Mouse (Mus musculus) ovary, postnatal 10 days (tissue): Measurements from ENCODE around the gene Pmfbp1.

Experiments
- DNase-seq: peaks from one replicate; pipeline ENCODE4 v3.0.0; 2022; ENCODE audit warnings: low spot score

Pmfbp1 gene

DNA sequence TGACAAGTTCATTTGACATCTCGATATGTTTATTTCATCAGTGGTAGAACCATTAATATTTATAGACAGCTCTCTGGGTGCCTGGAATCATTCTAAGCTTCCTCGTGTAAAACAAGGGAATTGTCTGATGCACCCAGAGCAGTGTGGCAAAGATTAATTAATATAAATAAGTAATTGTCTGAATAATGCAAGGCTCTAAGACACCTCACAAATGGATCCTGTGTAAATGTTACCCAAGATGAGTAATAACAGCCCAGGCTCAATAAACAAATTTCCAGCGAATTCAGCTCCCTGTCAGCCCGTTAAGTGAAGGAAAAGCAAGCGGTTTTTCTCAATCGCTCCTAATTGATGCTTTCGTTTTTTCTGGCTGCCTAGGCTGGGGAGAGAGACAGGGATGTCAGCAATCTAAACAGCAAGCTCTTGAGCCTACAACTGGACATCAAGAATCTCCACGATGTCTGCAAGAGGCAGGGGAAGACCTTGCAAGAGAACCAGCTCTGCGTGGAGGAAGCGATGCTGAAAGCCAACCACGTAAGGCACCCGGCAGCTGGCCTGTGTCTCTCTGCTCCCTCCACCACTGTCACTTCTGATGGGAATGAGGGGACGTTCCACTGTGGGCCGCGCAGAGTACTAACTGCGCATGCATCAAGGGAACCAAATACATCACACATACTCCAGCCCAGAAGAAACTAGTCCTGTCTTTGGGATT is 5.3 kb downstream of the Pmfbp1 start:
- no peak for DNase-seq

DNA sequence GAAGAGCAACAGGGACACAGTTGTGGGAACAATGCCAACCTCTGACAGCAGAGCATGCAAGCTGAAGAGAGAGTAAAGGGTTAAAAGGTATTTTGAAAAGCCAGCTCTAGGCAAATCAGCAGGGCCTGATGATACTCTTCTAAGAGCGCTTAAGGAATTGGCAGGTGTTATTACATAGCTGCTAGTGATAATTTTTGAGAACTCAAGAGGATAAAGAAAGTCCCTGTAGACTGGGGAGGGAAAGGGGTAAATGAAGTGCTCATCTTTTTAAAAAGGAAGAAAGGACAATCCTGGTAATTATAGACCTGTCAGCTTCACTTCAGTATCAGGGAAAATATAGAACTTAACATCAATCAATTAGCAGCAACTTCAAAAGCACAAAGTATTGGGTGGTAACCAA is 9.7 kb downstream of the Pmfbp1 start:
- DNase-seq = no peak

DNA sequence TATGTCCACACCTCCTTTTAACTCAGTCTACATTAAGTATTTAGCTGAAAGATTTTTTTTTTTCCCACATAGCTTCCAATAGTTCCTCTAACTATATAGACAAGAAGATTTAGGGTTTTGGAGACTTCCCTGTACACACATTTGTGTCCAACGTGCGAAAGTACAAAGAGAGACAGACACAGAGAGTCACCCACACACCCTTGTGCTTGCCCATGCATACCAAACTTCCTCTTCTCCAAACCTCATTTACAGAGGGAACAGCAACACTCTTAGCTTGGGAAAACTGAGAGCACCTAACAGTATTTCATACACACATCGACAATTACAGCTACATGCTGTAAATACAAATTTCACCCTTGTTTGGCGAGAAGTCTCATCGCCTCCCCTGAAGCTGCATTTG is 11.7 kb downstream of the Pmfbp1 start:
- no peak for DNase-seq

DNA sequence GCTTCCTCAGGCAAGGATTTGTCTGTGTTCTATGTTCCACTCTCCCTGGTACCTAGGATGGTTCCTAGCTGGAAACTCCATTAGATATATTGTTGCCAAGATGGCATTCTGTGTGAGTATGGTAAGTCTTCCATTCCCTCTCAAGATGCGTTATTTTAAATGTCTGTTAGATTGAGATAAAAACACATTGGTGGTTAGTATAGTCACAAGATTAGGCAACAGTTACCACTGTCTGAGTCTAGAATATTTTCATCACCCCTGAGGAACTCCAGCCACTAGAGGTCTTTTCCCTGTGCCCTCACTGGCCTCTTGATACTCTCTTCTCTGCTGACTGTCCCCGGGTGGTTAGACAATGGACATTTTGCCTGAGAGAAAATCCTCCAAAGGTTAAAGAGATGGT is 30.2 kb downstream of the Pmfbp1 start:
- no peak for DNase-seq

DNA sequence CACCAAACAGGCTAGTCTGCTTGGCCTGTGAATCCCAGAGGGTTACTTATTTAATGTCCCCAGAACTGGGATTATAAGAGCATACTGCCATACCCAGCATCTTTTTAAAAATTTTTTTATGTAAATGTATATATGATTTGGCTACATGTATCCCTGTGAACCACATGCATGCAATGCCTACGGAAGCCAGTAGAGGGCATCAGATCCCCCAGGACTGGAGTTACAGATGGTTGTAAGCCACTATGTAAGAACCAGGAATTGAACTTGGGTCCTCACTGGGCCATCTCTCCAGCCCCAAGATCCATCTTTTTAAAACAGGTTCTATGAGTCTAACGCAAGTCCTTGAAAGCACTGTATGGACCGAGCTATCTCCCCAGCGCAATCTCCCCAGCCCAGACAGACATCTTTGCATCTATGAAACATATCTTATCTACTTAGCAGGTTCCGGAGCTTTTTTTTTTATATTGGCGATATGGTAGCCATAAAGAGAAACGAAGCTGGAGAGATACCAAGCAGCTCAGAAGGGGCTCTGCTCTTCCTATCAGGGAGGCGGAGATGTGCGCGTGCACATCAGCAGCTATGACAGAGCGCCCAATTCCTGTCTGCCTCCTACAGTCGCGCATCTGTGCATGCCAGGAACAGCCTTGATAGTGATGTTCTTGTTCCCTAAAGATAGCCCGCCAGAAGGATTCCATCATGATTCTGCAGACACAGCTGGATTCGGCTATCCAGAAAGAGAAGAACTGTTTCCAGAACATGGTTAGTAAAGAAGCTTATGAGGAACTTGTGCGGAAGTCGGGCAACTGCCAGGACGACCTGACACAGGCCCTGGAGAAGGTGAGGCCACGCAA is 41.5 kb downstream of the Pmfbp1 start:
- DNase-seq = no peak

DNA sequence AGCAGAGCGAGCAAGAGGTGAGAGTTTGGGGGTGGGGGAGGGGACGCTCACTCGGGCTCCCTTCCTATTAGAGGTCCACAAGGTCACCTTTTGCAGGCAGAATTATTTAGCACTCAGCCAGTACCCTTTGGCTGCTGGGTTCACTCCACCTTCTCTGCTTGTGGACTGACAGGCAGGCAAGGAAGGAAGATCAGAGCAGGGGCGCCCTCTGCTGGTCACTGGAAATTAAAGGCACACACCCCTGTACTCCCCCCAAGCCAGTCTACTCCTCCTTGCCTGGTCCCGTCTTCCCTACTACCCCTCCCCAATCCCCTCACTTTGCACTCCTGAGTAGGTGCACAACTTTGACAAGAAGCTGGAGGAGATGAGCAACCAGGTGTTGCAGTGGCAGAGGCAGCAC is 42.9 kb downstream of the Pmfbp1 start:
- DNase-seq = peak; percentile 60

DNA sequence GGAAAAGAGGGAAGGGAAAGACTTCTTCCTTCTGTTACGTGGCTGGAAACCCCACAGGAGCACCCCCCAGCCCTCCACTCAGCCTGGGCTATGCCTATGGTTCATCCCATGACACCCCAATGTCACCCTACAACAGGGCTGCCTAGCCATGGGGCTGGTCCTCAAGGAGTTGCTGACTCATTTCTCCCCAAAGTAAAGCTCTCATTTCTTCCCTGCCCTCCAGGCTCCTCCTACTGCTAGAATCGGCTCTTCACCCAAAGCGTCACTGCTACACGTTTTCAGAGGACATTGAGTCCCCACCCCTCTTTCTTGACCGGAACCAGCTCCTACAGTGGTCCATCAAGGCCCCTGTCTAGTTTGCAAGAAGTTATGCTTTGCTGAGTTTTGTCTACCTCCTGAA is 48.3 kb downstream of the Pmfbp1 start:
- no peak for DNase-seq

DNA sequence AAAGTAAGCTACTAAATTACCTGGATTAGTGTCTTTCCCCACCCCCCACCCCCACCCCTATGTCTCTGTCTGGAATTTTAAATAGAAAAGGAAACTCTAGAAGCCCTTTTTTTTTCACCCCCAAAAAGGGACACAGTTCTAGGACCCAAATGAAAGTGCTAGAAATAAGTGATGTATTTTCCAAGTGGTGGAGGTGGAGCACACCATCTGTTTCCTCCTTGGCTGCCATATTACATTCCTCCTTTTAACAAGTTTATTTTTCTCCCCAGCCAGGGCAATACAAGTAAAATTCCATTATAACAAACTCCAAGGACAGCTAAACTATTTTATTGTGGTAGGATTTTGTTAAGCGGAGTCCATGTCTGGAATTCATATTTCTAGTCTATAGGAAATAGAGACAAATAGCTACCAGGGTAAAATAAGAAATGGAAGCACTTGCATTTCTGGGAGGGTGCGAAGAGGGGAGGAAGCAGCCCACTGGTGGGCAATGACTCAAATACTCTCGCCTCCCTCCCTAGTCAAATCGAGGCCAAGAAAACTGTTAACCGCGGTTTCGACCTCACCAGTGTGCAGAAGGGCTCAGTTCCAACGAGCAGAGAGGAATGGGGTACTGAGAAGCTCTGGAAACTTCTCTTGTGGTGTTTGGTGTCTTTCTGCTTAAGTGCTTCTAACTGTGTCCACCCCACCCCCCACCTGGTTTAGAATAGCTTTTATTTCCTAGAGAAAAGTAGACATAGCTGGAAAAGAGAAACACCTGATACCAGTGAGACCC is 49.1 kb downstream of the Pmfbp1 start:
- DNase-seq = no peak

DNA sequence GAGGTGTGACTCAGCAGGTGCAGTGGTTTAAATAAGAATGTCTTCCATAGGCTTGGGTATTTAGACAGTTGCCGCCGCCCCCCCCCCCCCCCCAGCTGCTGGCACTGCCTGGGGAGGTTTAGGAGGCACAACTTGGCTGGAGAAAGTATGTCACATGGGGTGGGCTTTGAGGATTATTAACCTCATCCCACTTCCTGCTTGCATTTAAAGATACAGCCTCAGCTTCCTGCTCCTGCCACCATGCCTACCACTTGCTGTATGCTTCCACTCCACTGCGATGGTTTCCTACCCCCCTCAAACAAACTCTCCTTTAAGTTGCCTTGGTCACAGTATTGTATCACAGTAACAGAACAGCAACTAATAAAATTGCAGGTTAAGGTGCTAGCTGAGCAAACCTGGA is 50.2 kb downstream of the Pmfbp1 start:
- no peak for DNase-seq

DNA sequence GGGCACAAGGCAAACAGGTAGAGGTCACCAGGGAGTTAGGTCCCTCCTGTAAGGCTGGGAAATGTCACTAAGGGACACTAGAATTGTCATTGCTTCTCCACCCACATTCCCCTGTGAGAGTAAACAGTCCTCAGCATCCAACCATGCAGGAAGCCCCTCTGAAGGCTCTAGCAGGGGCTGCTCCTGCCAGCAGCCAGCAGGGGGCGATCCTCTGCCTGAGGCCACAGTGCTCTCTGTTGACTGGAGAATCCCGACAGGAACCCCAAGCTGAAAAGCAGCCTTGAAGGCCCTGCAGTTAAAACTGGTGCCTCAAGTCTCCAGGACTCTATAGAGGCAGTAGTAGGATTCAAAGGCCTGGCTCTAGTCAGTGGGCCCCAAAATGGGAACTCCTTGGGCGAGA is 57.8 kb downstream of the Pmfbp1 start:
- no peak for DNase-seq

DNA sequence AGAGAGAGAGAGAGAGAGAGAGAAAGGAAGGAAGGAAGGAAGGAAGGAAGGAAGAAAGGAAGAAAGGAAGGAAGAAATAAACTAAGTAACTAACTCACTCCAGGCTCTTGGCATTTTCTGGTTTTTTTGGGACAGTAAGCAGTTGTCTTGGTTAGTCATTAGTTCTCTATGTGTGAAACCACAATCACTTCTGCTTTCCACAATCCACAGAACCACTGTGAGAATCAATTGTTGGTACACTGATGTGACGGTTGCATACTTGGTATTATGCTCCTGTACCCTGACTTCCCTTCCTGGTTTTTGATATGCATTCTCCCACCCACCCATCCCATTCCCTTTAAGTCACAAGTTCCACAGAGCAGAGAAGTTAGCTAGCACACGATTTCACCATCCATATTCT is 70.1 kb downstream of the Pmfbp1 start:
- no peak for DNase-seq

DNA sequence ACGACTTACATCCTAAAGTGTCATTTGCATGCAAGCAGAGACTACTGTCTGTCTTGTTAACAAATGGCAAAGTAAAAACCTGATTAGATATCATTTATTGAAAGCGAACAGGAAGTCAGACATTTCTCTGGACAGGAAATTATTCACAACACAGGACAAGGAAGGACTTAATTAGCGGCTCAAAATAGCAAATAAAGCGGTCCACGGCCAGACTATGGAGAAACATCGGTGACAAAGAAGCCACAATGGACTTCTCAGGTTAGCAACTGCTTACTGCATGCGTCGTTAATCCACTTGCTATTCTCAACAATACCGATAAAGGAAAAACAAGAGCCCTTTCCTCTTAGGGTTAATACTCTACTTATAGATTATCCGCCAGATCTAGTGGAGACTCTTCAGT is 70.9 kb downstream of the Pmfbp1 start:
- no peak for DNase-seq

DNA sequence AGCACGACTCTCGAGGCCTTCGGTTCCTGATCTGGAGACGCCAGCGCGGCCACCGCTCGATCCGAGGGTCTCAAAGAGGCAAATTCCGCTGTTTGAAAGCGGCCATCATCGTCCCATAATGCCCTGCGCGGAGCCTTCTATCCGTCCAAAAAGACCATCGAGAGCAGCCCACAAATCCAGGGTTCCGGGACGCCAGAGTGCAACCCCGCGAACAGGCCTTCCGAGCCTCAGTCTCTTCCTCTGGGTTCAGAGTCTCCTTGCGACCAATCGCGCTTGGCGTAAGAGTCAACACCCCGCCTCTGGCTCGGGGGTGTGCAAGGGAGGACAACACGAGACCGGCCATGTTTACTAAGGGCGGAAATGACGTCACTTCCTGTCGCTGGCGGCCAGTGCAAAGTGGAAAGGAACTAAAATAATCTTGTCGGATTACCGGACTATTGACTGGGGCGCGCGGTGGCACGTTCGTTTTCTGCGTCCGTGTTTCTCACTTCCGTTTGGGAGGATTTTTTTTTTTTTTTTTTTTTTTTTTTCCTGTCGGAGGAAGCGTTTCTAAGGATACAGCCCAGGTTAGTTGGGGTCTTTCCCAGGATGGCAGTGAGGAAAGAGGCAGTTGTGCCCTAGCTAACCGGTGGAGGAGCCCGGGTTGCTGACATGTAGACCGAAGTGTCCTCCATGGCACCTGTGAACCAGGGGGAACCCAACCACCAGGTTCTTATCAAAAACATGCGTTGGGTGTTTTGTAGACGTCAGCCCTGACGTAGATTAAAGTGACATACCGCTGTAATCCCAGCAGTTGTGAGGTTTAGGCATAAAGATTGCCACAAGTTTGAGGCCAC is 71.9 kb downstream of the Pmfbp1 start, which contains the start of the genes Dhx38 and Txnl4b:
Gene Dhx38 (minus strand): TSS at position 364 of the 836 bp plus-strand sequence.
Gene Txnl4b (plus strand): TSS at position 395 of the 836 bp plus-strand sequence.
- DNase-seq = peak; percentile 93

DNA sequence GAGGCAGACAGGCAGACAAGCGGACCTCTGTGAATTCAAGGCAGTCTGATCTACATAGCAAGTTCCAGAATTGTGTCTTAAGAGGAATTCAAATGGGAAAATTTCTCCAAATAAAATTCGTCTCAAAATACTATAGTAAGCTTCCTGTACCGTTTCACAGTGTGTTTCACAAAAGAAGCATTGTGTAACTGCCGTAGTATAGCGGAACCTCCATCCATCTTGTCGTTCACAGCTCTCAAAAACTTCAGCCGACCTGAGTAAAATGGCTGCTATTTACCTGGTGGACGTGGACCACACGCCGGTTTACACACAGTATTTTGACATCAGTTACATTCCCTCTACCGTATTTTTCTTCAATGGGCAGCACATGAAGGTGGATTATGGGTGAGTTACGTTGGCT is 77.3 kb downstream of the Pmfbp1 start:
- no peak for DNase-seq

DNA sequence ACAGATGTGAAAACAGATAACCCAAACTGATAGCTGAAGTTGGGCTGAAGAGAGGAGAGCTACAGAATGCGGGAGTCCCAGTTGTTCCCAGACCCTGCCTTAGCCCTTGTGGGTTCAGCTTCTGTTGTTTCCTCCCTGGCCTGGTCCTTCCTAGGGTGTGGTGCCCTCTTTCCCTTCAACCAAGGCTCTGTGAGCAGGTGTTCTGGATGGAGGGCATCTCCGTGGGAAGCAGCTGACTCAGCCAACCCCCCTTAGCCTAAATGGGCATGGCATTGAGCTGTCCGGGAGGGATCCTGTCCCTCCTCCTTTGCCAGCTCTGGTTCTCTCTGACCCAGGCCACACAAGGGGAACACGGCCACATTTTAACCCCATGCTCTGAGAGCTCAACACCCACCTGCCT is 82.5 kb downstream of the Pmfbp1 start:
- DNase-seq = no peak

DNA sequence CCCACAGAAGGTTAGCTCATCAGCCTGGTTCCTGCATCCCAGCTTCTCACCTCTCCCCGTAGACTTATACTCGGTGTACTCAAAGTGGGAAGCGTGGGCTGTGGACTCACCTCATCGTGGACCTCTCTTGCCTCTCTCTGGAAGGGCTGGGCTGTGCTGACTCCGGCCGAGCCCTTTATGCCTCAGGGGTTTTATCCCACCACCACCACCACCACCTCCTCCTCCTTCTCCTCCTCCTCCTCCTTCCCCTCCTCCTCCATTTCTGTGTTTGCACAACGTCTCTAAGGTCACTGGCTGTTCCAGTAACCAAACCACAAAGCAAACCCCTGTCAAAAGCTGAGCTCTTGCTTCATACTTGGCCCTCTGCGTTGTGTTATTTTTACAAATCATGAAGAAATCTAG is 85.1 kb downstream of the Pmfbp1 start, which contains the start of gene Hp:
Gene Hp (minus strand): TSS at position 273 of the 402 bp plus-strand sequence.
- DNase-seq = no peak

DNA sequence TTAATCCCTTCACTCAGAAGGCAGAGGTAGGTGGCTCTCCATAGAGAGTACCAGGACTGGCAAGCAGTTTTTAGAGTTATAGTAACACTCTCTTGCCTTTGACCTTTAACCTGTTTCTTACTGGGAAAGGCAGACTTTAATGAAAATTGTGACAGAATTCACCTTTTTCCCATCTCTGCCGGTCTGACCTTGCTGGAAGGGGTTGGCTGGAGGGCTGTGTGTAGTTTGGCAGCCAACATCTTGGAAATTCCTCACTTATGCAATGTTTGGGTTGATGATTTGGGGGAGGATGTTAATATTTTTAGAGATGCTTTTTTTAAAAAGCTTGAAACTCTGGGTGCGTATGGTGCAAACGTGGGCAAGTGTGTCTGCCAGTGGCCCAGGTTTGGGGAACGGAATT is 90.5 kb downstream of the Pmfbp1 start:
- no peak for DNase-seq

DNA sequence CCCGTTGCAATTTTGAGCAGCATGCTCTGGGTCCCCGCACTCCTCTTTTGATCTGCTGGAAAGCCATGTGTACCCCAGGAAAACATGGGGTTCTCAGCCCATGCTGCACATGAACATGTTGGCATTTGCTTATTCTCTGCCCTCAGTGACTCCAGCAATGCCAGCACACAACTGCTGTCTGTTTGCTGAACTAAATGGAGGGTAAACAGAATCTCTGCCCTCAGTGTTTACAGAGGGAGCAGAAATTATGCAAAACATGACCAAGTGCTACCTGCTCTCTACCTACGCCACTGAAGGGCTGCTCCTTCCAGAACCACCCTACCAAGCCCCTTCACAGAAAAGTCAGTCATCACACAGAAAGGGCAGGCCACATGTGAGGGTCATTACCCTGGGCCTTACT is 91.0 kb downstream of the Pmfbp1 start:
- no peak for DNase-seq

DNA sequence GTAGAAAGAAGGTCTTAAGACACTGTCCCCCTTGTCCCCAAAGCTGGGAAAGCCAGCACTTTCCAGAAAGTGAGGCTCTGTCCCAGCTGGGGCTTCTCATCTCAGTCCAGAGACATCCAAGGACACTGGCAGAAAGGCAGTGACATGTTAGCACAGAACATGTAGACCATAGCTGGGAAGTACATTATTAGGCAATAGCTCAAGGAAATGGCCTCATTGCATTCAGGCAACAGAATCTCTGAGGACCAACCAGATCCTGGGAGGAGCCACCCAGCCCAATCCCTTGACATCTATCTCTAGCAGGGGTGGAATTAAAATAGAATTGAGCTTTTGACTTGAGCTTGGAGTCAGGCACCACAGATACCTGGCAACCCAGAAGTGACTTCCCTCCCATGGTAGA is 91.8 kb downstream of the Pmfbp1 start:
- no peak for DNase-seq

DNA sequence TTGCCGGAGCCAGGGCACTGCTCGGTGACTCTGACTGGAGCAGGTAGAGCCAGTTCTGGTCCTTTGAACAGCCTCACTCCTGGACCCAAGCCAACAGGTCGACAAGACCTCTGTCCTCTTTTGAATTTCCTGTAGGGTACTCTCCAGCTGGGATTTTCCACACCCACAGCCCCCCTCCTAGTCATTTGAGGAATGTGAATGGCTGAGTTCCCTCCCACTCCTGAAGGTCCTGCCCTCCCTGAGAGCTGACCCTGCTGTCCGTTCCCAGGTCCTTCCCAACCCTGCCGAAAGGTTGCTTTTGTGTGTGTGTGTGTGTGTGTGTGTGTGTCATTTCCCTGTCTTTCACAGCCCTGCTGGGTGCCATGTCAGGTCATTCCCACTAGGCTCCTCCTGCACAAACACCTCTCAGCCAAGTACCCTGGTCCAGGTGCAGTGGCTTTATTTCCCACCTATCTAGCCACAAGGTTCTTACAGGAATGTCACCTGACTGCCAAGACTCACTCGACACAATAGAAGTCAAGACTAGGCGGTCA is 93.2 kb downstream of the Pmfbp1 start:
- DNase-seq = no peak

DNA sequence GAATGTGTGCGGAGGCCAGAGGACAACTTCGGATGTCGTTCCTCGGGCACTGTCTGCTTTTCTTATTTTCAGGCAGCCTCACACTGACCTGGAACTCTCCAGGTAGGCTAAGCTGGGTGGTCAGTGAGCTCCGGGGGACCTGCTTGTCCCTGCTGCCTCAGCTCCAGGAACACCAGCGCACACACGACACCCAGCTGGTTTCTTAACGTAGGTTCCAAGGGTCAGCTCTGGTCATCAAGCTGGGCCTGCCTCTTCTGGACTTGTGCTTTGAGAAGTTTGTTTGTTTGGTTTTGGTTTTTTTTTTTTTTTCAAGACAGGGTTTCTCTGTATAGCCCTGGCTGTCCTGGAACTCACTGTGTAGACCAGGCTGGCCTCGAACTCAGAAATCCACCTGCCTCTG is 97.1 kb downstream of the Pmfbp1 start:
- DNase-seq = no peak
